Mouse (Mus musculus): Measurements from ENCODE around the gene Hopx.
A peak's percentile ranks its signal among the peaks of the same experiment; 100 is the strongest.

Hopx gene

GRCm38 (mm10) chr5:77131879-77132278, 17.0 kb upstream of the Hopx start:
- no peak for DNase-seq

DNA sequence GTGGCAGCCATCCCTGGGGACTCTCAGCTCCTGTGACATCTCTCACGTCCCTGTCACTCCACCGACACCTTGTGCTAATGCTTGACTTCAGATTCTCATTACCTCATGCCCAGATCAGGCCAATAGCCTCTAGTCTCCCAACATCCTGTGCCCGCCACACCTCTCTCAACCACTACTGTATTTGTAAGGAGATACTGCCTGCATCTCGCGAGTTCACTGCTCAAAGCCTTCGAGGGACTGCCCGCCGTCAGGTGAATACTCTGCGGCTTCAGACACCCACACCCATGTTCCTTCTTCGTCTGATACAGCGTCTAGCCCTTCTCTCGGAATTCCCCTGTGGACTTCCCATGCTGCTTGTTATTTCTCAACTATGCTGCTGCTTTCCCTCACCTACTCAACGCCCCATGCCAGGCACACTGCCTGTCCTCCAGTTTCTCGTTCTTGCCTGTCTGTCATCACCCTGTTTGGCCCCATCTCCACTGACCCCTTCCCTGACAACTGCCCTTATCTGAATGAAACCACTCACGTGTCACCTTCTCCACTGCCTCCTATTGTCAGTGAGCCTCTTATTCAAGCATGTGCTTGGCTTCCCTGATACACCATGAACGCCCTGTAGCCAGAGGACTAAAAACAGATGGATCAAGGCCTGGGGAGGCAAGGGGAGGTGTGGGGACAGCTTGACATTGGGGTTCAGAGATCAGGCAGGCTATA, 15.5 kb upstream of the Hopx start:
- DNase-seq: no peak

GRCm38 (mm10) chr5:77129907-77130306, 15.0 kb upstream of the Hopx start:
- no peak for DNase-seq

- DNase-seq: no peak
Measured at GRCm38 (mm10) chr5:77128854-77129253, 13.9 kb upstream of the Hopx start.

DNA sequence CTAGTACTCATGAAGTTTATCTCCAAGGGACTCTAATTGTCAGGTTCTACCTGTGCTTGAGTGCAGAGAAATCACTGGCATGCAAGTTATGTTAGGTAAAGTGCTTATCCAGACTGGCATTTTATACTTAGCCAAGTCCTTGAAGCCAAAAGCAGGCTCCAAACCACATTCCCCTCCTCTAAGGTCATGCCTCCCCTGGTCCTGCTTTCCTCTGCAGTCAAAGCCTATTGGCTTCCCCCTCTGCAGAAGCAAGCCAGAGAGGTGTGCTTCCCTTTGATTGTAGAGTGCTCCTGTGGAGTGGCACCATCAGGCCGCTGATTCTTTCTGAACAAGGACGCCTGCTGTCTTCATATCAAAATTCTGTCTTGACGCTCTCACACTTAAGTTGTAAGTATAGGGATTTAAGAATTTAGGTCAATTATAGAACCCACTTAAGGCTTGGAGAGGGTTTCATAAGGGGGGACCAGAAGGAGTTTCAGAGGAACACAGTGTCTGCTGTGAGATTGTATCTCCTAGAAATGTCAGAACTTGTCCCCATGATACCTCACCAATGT, 11.6 kb upstream of the Hopx start:
- no peak for DNase-seq

DNA sequence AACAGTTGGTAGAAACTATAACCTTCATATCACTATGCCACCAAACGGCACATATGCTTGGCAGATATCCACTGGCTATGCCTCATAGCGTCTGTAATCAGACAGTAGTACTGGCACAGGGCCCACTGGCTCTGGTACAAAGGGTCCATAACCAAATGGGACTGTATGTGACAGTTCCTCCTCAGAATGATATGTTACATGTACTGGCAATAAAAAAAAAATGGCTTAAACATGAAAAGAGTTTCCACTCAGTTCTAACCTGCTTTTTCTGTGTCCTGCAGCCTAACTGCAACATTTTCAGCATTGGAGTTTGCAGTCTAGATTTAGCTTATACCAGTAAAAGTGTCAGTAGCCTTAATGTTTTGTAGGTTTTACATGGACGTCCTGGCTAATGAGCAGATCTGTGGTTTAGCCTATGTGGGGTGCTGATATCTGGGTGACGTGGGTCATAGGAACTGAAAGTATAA, 9.9 kb upstream of the Hopx start:
- DNase-seq: no peak

GRCm38 (mm10) chr5:77124165-77124564, 9.2 kb upstream of the Hopx start:
- no peak for DNase-seq

GRCm38 (mm10) chr5:77123597-77123996, 8.7 kb upstream of the Hopx start:
- no peak for DNase-seq

DNA sequence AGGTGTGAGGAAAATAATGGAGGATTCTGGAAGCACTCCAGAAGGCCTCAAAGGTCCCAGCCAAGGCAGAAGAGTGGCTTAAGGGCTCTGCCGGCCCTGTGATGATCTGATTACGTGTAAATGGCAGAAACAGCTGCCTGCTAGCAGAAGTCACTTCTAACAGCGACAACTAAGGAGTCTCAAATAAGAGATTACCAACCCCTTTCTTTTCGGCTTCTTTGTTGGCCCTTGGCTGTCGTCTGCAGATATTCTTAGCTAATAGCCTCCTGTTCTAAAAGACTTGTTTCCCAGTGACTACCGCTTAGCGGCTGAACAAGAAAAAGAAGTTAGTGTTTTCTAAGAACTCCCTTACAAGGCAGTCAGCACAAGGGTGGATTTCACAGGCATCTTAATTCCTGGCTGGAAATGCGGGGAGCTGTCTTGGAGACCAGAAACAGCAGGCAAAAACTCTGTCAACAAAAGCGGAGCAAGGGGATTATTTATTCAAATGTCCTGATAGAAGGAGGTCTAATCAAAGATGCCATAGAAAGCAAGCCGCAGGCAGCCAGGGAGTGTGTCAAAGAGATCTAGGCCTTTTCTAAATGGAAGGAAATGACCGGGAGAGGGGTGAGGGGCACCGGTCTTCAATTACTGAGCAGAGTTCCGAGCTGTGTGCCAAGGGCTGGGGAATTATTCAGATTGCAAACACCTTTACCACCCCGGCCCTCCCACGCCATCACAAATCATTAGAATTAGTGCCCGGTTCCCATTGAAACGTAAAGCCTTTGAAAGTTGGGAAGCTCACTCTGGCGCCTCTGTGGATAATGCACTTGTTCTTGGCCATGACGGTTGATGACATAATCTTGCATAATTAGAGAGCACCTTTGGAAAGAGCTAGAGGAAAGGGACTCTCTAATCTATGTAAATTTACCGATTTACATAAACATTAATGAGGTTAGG, 7.6 kb upstream of the Hopx start:
- no peak for DNase-seq

DNA sequence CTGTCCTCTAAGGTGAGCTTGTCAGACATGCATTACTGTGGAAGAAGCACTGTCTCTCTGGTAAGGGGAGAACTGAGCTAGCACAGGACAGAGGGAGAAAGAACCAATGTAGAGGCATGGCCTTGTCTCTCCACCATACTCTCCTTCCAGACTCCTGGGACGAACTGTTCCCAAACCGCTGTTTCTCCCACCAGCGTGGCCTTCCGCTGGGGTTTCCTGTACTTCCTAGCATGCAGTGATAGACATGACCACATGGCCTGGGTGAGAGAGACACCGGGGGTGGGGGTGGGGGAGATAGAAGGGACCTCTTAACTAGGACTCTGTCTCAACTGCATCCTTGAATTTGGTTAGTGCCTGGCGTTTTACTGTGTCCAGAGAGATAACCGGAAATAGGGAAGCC, 5.8 kb upstream of the Hopx start:
- no peak for DNase-seq

GRCm38 (mm10) chr5:77119475-77120422, 4.8 kb upstream of the Hopx start:
- no peak for DNase-seq

- no peak for DNase-seq
Measured at GRCm38 (mm10) chr5:77115732-77116131, 811 bp upstream of the Hopx start.

DNA sequence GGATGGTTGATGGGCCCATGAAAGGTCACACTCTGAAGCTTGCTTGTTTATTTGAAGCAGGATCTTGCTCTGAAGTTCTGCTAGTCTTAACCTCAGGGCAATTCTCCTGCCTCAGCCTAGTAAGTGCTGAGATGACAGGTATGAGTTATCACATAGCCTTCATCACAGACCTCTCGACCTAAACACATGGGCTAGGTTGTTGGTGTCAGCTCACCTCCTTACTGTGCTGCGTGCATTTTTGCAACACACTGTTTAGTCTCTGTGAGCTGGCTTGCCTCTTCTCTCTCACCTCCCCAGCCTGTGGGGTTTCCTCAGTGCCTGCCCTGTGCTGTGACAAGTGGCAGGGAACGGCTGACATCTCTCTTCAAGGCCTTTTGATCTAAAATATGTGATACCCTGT, 1.1 kb downstream of the Hopx start:
- DNase-seq: no peak

DNA sequence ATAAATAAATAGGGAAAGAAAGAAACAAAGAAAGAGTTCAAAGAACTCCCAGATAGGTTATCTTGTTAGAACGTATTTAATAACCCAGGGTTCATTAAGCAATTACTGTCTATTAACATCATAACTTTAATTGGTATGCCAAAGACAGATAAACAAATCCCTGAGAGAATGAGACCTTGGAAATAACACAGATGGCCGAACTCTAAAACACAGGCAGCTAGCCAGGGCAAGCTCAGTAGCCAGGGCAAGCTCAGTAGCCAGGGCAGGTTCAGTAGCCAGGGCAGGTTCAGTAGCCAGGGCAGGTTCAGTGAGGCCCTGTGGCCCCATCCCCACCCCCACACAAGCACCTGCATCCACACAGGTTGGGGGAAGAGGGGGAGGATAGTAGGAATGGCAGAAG, 2.9 kb downstream of the Hopx start:
- DNase-seq: peak; percentile 11 to 19

- DNase-seq: no peak
Measured at GRCm38 (mm10) chr5:77109814-77110213, 5.1 kb downstream of the Hopx start.

GRCm38 (mm10) chr5:77108806-77109205, 6.1 kb downstream of the Hopx start:
- DNase-seq: no peak

DNA sequence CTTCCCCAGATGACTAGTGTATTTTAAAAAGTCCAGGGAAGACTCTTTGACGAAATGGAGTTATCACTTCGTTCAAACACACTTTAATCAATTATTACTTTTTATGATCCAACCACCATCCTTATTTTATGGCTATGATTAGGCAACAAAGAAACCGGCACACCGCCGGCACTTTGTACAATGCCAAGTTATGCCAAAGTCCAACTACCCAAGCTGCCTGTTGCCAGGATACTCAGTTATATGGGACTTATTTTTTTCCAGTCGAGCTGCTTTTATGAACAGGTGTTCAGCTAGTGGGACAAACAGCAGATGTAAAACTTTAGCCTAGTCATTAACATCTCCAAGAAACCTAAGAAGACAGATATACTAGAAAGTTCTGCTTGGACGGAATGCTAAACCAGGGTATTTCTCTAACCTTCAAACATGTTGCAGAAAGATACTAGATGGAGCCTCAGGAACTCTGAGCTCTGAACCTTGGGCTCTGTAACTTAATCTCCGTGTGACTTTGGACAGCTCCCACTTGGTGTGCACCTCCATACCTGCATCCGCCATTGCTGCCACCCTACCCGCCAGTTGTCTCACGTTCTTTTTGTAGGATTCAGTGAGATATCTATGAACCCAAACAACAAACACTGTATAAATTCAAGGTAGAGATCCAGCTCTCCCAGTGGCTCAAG, 7.6 kb downstream of the Hopx start:
- no peak for DNase-seq

GRCm38 (mm10) chr5:77102522-77103365, 12.2 kb downstream of the Hopx start:
- no peak for DNase-seq

GRCm38 (mm10) chr5:77100691-77101090, 14.2 kb downstream of the Hopx start:
- DNase-seq: no peak

DNA sequence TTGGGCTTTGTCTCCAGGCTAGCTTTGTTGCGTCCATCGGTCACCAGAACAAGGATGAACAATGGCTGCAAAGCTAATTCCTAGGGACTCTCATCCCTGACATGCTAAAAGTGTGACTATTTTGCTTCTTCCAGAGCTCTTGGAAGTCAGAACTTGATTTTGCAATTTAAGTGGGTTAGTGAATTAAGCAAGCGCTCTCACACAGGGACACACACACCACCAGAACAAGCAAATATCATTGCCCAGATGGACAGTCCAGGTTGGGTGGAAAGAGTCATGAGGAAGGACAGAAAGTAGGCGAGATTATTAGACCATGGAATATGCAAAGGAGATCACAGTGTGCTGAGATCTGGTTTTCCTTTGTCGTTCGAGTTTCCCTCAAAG, 14.9 kb downstream of the Hopx start:
- DNase-seq: no peak

All from cerebellum, adult 18-20 months (tissue).